Comparison of ENCODE assay signal across 19 mouse cellular contexts in genomic region chr9:50836097-50836496, GRCm38 (mm10). TPM values are rescaled to one million over a fixed set of nuclear protein-coding genes. Genes with fewer than 3 reads are reported as not detected.
DNase-seq lines count a peak whose midpoint lies in the region; ATAC-seq and TF ChIP-seq lines count a peak whose summit lies in the region.
"Had no signal": no experiment of that assay in that cellular context is flagged by ENCODE, and none has a peak within 500 bp of the region (broad histone marks: within the 10 kb centered on the region; RNA-seq: fewer than 3 reads in every experiment).

No protein-coding gene starts in this region.

- no peak overlapping the region for H3K4me2 ChIP-seq in lung, postnatal 0 days (replicated peaks; ENCODE audit: low read depth, low read length)
- H3K4me2 ChIP-seq: forebrain, embryonic 13.5 days; heart, embryonic 13.5 days; hindbrain, embryonic 12.5 days had no signal

- TF ChIP-seq CTCF in gastrocnemius, adult 2 months (IDR thresholded peaks at IDR 0.05): no peak
- TF ChIP-seq CTCF in lung, postnatal 0 days (IDR thresholded peaks at IDR 0.05): no peak

- intact Hi-C loops in gastrocnemius, adult 2 months (cut with DNase I): no loop called here
- intact Hi-C loops in gastrocnemius, postnatal 36 days (cut with DNase I): no loop called here

- no peak overlapping the region for H3K4me3 ChIP-seq in gastrocnemius, adult 2 months
- no peak overlapping the region for H3K4me3 ChIP-seq in lung, postnatal 0 days (ENCODE audit: low read depth, low read length)
- H3K4me3 ChIP-seq in brown adipose tissue, adult 24 weeks (ENCODE audit: insufficient read depth, low read depth, low read length): no peak overlapping the region
- H3K4me3 ChIP-seq: embryonic facial prominence, embryonic 10.5 days; forebrain, embryonic 13.5 days; heart, embryonic 13.5 days; hindbrain, embryonic 12.5 days had no signal

- no peaks in the 10 kb centered on the region for H3K9me3 ChIP-seq in lung, postnatal 0 days (ENCODE audit: low read length)
- H3K9me3 ChIP-seq: embryonic facial prominence, embryonic 10.5 days; forebrain, embryonic 13.5 days; heart, embryonic 13.5 days; hindbrain, embryonic 12.5 days had no signal

- ATAC-seq in lung, postnatal 0 days: no peak
- ATAC-seq: forebrain, embryonic 13.5 days; forebrain, postnatal 0 days; hindbrain, postnatal 0 days had no signal

- H3K27me3 ChIP-seq in lung, postnatal 0 days (replicated peaks; ENCODE audit: insufficient read depth, low read length): no peaks in the 10 kb centered on the region
- H3K27me3 ChIP-seq: forebrain, embryonic 13.5 days; heart, embryonic 13.5 days; hindbrain, embryonic 12.5 days had no signal

- no peak overlapping the region for H3K9ac ChIP-seq in lung, postnatal 0 days (replicated peaks; ENCODE audit: low read depth)
- H3K9ac ChIP-seq: forebrain, embryonic 13.5 days; forebrain, postnatal 0 days; heart, embryonic 13.5 days; hindbrain, embryonic 12.5 days had no signal

- no peak for DNase-seq in gastrocnemius, adult 2 months
- DNase-seq in gastrocnemius, postnatal 36 days: no peak
- no peak for DNase-seq in lung, postnatal 0 days (ENCODE audit: low spot score)
- DNase-seq in lung, adult 18-20 months: no peak
- DNase-seq in layer of hippocampus, adult 18-20 months (ENCODE audit: low spot score in 2 of 2): no peak
- no peak for DNase-seq in layer of hippocampus, postnatal 14 days (ENCODE audit: low spot score in 2 of 2)
- DNase-seq in thymus, adult 18-20 months: no peak
- DNase-seq: adrenal gland, postnatal 14 days; cerebellum, adult 2 months; cerebellum, postnatal 10 days; forebrain, postnatal 0 days; gastrocnemius, postnatal 25 days; heart, postnatal 4 days had no signal

- 74% methylated on average over 4 of the region's 4 CpGs for WGBS in lung, postnatal 0 days

- no peaks in the 10 kb centered on the region for H3K36me3 ChIP-seq in lung, postnatal 0 days (ENCODE audit: insufficient read depth, low read length)

- peak overlapping the region; percentile 71; the same call in 1 of the 2 replicates for H3K27ac ChIP-seq in gastrocnemius, adult 2 months
- H3K27ac ChIP-seq in lung, postnatal 0 days (ENCODE audit: low read length): peak overlapping the region; percentile 14; the same call in 1 of the 2 replicates
- H3K27ac ChIP-seq in brown adipose tissue, adult 24 weeks (replicated peaks; ENCODE audit: low read depth, low read length): peak overlapping the region; percentile 97
- H3K27ac ChIP-seq: embryonic facial prominence, embryonic 10.5 days; forebrain, embryonic 13.5 days; heart, embryonic 13.5 days; hindbrain, embryonic 12.5 days; hindbrain, postnatal 0 days had no signal

- peaks cover 2% of the 10 kb centered on the region; the same call in 1 of the 2 replicates for H3K4me1 ChIP-seq in lung, postnatal 0 days (ENCODE audit: insufficient read depth, low read depth, low read length)
- H3K4me1 ChIP-seq in brown adipose tissue, adult 24 weeks (ENCODE audit: control insufficient read depth, insufficient read depth, insufficient read length, low read length): peaks cover 18% of the 10 kb centered on the region
- H3K4me1 ChIP-seq: embryonic facial prominence, embryonic 10.5 days; forebrain, embryonic 13.5 days; heart, embryonic 13.5 days; hindbrain, embryonic 12.5 days had no signal

- no peak for TF ChIP-seq EP300 in lung, postnatal 0 days (IDR thresholded peaks at IDR 0.05)

RNA-seq across cellular contexts. Expression of gene Ppp2r1b, which starts 9.0 kb away (rescaled TPM):
- 1 to 10 TPM; 5.9 to 7.6 TPM for total RNA-seq in gastrocnemius, adult 2 months (2021)
- total RNA-seq in gastrocnemius, postnatal 36 days (2021): 1 to 10 TPM; 4.9 to 5.9 TPM
- polyA plus RNA-seq in lung, postnatal 0 days (2015; fragmentation: Nextera tagmentation; extraction: Ambion mirVana): 26.0 and 28.4 TPM in 2 replicates
- polyA plus RNA-seq in brown adipose tissue, adult 24 weeks (2012; ENCODE audit: insufficient read depth, insufficient read length, missing spikeins): 35.1 and 41.6 TPM in 2 replicates
- total RNA-seq in layer of hippocampus, adult 18-20 months (2021): 10 to 100 TPM; 17.4 to 17.7 TPM
- total RNA-seq in layer of hippocampus, postnatal 14 days (2021): 10 to 100 TPM; 14.3 to 16.8 TPM

Comparison
In these comparisons a context has a peak if more than half of its experiments do, and no peak if none do; other contexts are left out.
1. H3K27ac ChIP-seq: peak in every context shown above with its lines; median percentile 97 in brown adipose tissue, adult 24 weeks; 71 in gastrocnemius, adult 2 months; 14 in lung, postnatal 0 days.